11 mouse cellular contexts compared by ENCODE assay signal in the genomic region with DNA sequence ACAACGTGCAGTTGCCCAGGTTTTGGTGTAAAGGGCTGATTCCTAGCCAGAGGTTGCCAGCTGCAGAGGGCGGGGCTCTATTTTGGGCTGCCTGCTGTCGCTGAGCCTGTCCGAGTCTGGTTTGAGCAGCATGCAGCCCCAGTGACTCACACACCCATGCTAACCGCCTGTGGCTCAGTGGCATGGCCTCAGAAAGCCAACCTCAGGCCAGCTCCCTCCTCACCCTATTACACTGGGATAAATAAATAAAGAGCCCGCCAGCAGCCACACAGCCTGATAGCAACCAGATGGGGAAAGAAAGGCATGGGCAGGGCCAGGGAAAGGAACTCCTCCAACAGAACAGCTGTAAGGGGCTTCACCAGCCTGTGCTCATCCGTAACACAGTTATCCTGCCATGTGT.
DNase-seq lines count a peak whose midpoint lies in the region; ATAC-seq and TF ChIP-seq lines count a peak whose summit lies in the region.
"Had no signal": no experiment of that assay in that cellular context is flagged by ENCODE, and none has a peak within 500 bp of the region (broad histone marks: within the 10 kb centered on the region; RNA-seq: fewer than 3 reads in every experiment).

No protein-coding gene starts in this region.

- no peaks in the 10 kb centered on the region for H3K36me3 ChIP-seq in intestine, embryonic 15.5 days
- no peaks in the 10 kb centered on the region for H3K36me3 ChIP-seq in intestine, postnatal 0 days (ENCODE audit: control insufficient read depth, insufficient read depth)
- H3K36me3 ChIP-seq in C2C12 (ENCODE audit: control insufficient read depth, insufficient read depth): no peaks in the 10 kb centered on the region
- H3K36me3 ChIP-seq in heart, embryonic 11.5 days (ENCODE audit: control insufficient read depth, insufficient read depth, low read length): no peaks in the 10 kb centered on the region
- H3K36me3 ChIP-seq: embryonic facial prominence, embryonic 13.5 days; midbrain, embryonic 12.5 days had no signal

- H3ac ChIP-seq in C2C12 (ENCODE audit: control insufficient read depth, insufficient read length, low read depth): no peak overlapping the region

- H3K4me3 ChIP-seq in intestine, embryonic 15.5 days (replicated peaks): no peak overlapping the region
- no peak overlapping the region for H3K4me3 ChIP-seq in intestine, postnatal 0 days (ENCODE audit: low read depth, low read length)
- H3K4me3 ChIP-seq in C2C12 (ENCODE audit: insufficient read depth, poor library complexity, severe bottlenecking): no peak overlapping the region
- no peak overlapping the region for H3K4me3 ChIP-seq in heart, embryonic 11.5 days (ENCODE audit: low read depth, low read length)
- H3K4me3 ChIP-seq: embryonic facial prominence, embryonic 13.5 days; midbrain, embryonic 12.5 days had no signal

- no peak overlapping the region for H3K27ac ChIP-seq in intestine, embryonic 15.5 days
- H3K27ac ChIP-seq in intestine, postnatal 0 days (ENCODE audit: low read depth, low read length): no peak overlapping the region
- H3K27ac ChIP-seq in heart, embryonic 11.5 days (ENCODE audit: low read depth, low read length): no peak overlapping the region
- H3K27ac ChIP-seq: embryonic facial prominence, embryonic 13.5 days; midbrain, embryonic 12.5 days had no signal

- DNase-seq in embryo, embryonic 9.5 days (ENCODE audit: extremely low spot score): peak; percentile 41
- peak; percentile 4 to 26 for DNase-seq in lung, postnatal 4 days
- DNase-seq in spleen, postnatal 10 days (ENCODE audit: low spot score in 2 of 2): no peak
- no peak for DNase-seq in gastrocnemius, postnatal 10 days
- DNase-seq: kidney, adult 11 months had no signal

- H3K4me2 ChIP-seq in intestine, embryonic 15.5 days (replicated peaks): no peak overlapping the region
- no peak overlapping the region for H3K4me2 ChIP-seq in intestine, postnatal 0 days (replicated peaks; ENCODE audit: low read depth)
- H3K4me2 ChIP-seq in heart, embryonic 11.5 days: no peak overlapping the region
- H3K4me2 ChIP-seq: embryonic facial prominence, embryonic 13.5 days; midbrain, embryonic 12.5 days had no signal

- no peak overlapping the region for H3K9ac ChIP-seq in intestine, embryonic 15.5 days
- H3K9ac ChIP-seq in intestine, postnatal 0 days (ENCODE audit: low read depth, low read length): no peak overlapping the region
- H3K9ac ChIP-seq in heart, embryonic 11.5 days (ENCODE audit: low read depth, low read length): no peak overlapping the region
- H3K9ac ChIP-seq: embryonic facial prominence, embryonic 13.5 days; midbrain, embryonic 12.5 days had no signal

- no peaks in the 10 kb centered on the region for H3K79me2 ChIP-seq in C2C12 (ENCODE audit: control insufficient read depth, insufficient read depth)

- H3K27me3 ChIP-seq in intestine, embryonic 15.5 days (replicated peaks): no peaks in the 10 kb centered on the region
- H3K27me3 ChIP-seq in intestine, postnatal 0 days (replicated peaks; ENCODE audit: control insufficient read depth, insufficient read depth, low read length): no peaks in the 10 kb centered on the region
- H3K27me3 ChIP-seq in C2C12 (ENCODE audit: control insufficient read depth, insufficient read depth, insufficient read length): no peaks in the 10 kb centered on the region
- no peaks in the 10 kb centered on the region for H3K27me3 ChIP-seq in heart, embryonic 11.5 days (ENCODE audit: control insufficient read depth, insufficient read depth, low read length)
- H3K27me3 ChIP-seq: embryonic facial prominence, embryonic 13.5 days; midbrain, embryonic 12.5 days had no signal

- no peaks in the 10 kb centered on the region for H3K79me3 ChIP-seq in C2C12 (ENCODE audit: low read depth)

- H3K9me3 ChIP-seq in intestine, embryonic 15.5 days: no peaks in the 10 kb centered on the region
- no peaks in the 10 kb centered on the region for H3K9me3 ChIP-seq in intestine, postnatal 0 days (ENCODE audit: control insufficient read depth)
- H3K9me3 ChIP-seq in heart, embryonic 11.5 days (replicated peaks; ENCODE audit: control insufficient read depth, low read length): no peaks in the 10 kb centered on the region
- H3K9me3 ChIP-seq: embryonic facial prominence, embryonic 13.5 days; midbrain, embryonic 12.5 days had no signal

- peak; percentile 23; the same call in 1 of the 2 replicates for ATAC-seq in intestine, embryonic 15.5 days
- ATAC-seq in intestine, postnatal 0 days: no peak
- ATAC-seq in heart, embryonic 11.5 days (replicated peaks; ENCODE audit: insufficient number of reproducible peaks, low FRiP score, low TSS enrichment): no peak

- WGBS in intestine, embryonic 15.5 days: 25% methylated on average over 7 of the region's 7 CpGs
- WGBS in intestine, postnatal 0 days: 38% methylated on average over 7 of the region's 7 CpGs
- WGBS in heart, embryonic 11.5 days (ENCODE audit: insufficient replicate concordance): 29% methylated on average over 7 of the region's 7 CpGs

- no peak for TF ChIP-seq CTCF in intestine, postnatal 0 days (IDR thresholded peaks at IDR 0.05; ENCODE audit: low read depth)
- TF ChIP-seq CTCF in C2C12 (IDR thresholded peaks at IDR 0.05; ENCODE audit: control insufficient read depth, insufficient read depth, insufficient read length): no peak

- no peaks in the 10 kb centered on the region for H3K4me1 ChIP-seq in intestine, embryonic 15.5 days (replicated peaks)
- H3K4me1 ChIP-seq in intestine, postnatal 0 days (replicated peaks; ENCODE audit: control insufficient read depth, insufficient read depth, low read length): no peaks in the 10 kb centered on the region
- H3K4me1 ChIP-seq in heart, embryonic 11.5 days (ENCODE audit: control insufficient read depth, insufficient read depth, low read length): no peaks in the 10 kb centered on the region; the same call in 1 of the 2 replicates
- H3K4me1 ChIP-seq: midbrain, embryonic 12.5 days had no signal

TF ChIP-seq in C2C12, 6 proteins besides CTCF, POLR2A, EP300 and RAD21:
- TF ChIP-seq MYOG (IDR thresholded peaks at IDR 0.05; ENCODE audit: control insufficient read depth, extremely low read depth, insufficient read length) (no peak), MAX (IDR thresholded peaks at IDR 0.05) (peak; percentile 96), FOSL1 (IDR thresholded peaks at IDR 0.05; ENCODE audit: insufficient read depth, low read length, poor library complexity, severe bottlenecking) (peak; percentile 43), MYOD1 (IDR thresholded peaks at IDR 0.05; ENCODE audit: control insufficient read depth, insufficient read length, low read depth) (peak; percentile 60), CEBPB (IDR thresholded peaks at IDR 0.05; ENCODE audit: low read depth) (no peak), USF1 (IDR thresholded peaks at IDR 0.05; ENCODE audit: low read depth) (no peak)

Comparison
In these comparisons a context has a peak if more than half of its experiments do, and no peak if none do; other contexts are left out.
1. DNase-seq: peak in embryo, embryonic 9.5 days (single experiment) and lung, postnatal 4 days (2 of 2); none in spleen, postnatal 10 days (0 of 2) and gastrocnemius, postnatal 10 days (single experiment).